Mouse (Mus musculus) hindbrain, embryonic 13.5 days (tissue): Measurements from ENCODE around the gene Lhfpl2. TPM values are rescaled to one million over a fixed set of nuclear protein-coding genes. Genes with fewer than 3 reads are reported as not detected.
"Not testable (repeated sequence)": the region's sequence is repeated elsewhere in the genome, so short reads cannot be mapped to it uniquely, and the experiment has no call there.

Experiments used
- ATAC-seq: fragments of 200-750 bp; cut with Nextera tagmentation; 2 replicates; pipeline ENCODE4 v1.8.0; 2017; ENCODE audit warnings: moderate TSS enrichment; ENCODE audit not compliant: low FRiP score
- H3K27ac ChIP-seq: fragments of 300-500 bp; sonication (generic); 2 replicates; pipeline ENCODE4 v1.5.1; 2015; ENCODE audit warnings: inconsistent platforms, mild to moderate bottlenecking, moderate library complexity
- H3K27me3 ChIP-seq: fragments of 300-500 bp; sonication (generic); 2 replicates; pipeline ENCODE4 v1.6.1; 2015; ENCODE audit warnings: mild to moderate bottlenecking, inconsistent platforms
- H3K36me3 ChIP-seq: fragments of 300-500 bp; sonication (generic); 2 replicates; pipeline ENCODE4 v1.6.1; 2015; ENCODE audit warnings: mild to moderate bottlenecking, inconsistent platforms
- H3K4me1 ChIP-seq: fragments of 300-500 bp; sonication (generic); replicated peaks from 2 replicates; pipeline ENCODE4 v1.6.1; 2015; ENCODE audit warnings: inconsistent platforms
- H3K4me2 ChIP-seq: fragments of 300-500 bp; sonication (generic); 2 replicates; pipeline ENCODE4 v1.6.1; 2015; ENCODE audit warnings: inconsistent platforms, mild to moderate bottlenecking, moderate library complexity
- H3K4me3 ChIP-seq: fragments of 300-500 bp; sonication (generic); 2 replicates; pipeline ENCODE4 v1.5.1; 2015; ENCODE audit warnings: mild to moderate bottlenecking, inconsistent platforms
- H3K9ac ChIP-seq: fragments of 300-500 bp; sonication (generic); 2 replicates; pipeline ENCODE4 v1.6.1; 2015; ENCODE audit warnings: mild to moderate bottlenecking, inconsistent platforms
- H3K9me3 ChIP-seq: fragments of 300-500 bp; sonication (generic); 2 replicates; pipeline ENCODE4 v1.6.1; 2016; ENCODE audit warnings: inconsistent platforms
- WGBS: fragments of 180-500 bp; shearing (Covaris S2); methylation state at CpG from one replicate; pipeline ENCODE4 v1.1.7; 2015; 5-methylcytosine and 5-hydroxymethylcytosine counted together
- polyA plus RNA-seq: library from polyadenylated mRNA; unstranded; fragments of >200 nt; fragmentation: Nextera tagmentation; extraction: Ambion mirVana; gene quantifications from 2 replicates; pipeline ENCODE4 v1.2.1, GENCODE M21; 2015

The Lhfpl2 gene
- polyA plus RNA-seq = 17.6 and 18.4 TPM in 2 replicates

- no peaks in the 10 kb centered on the region for H3K36me3 ChIP-seq
- H3K27ac ChIP-seq = peak within 1 kb of the TSS; percentile 44; the same call in 1 of the 2 replicates
- H3K4me2 ChIP-seq = peak within 1 kb of the TSS; percentile 99
- H3K9ac ChIP-seq = peak within 1 kb of the TSS; percentile 84
- no peaks in the 10 kb centered on the region for H3K9me3 ChIP-seq
- peaks cover 24% of the 10 kb centered on the region for H3K4me1 ChIP-seq
- H3K27me3 ChIP-seq = peaks cover 71% of the 10 kb centered on the region
- WGBS = under 1% methylated on average over 84 of the region's 85 CpGs
- ATAC-seq = peak; percentile 78
- H3K4me3 ChIP-seq = peak within 1 kb of the TSS; percentile 74
Observed at GRCm38 (mm10) chr13:94057563-94058560, at the start of gene Lhfpl2. Gene Lhfpl2 (plus strand): TSS chr13:94057796.

- H3K4me1 ChIP-seq = no peaks in the 10 kb centered on the region
- no peak for ATAC-seq
- WGBS = 93% methylated on average over 4 of the region's 4 CpGs
Observed at GRCm38 (mm10) chr13:94011996-94012575, 45.5 kb upstream of the Lhfpl2 start.

GRCm38 (mm10) chr13:94013986-94014385 is 43.6 kb upstream of the Lhfpl2 start:
- Histone ChIP-seq H3K4me3 (no peak overlapping the region), H3K27me3 (no peaks in the 10 kb centered on the region), H3K9ac (no peak overlapping the region), H3K27ac (no peak overlapping the region), H3K4me1 (no peaks in the 10 kb centered on the region), H3K4me2 (no peak overlapping the region), H3K9me3 (no peaks in the 10 kb centered on the region), H3K36me3 (no peaks in the 10 kb centered on the region)
- no peak for ATAC-seq
- 92% methylated on average over 10 of the region's 10 CpGs for WGBS

More at GRCm38 (mm10) chr13:94011996-94012575, 45.5 kb upstream of the Lhfpl2 start:
- Histone ChIP-seq H3K27me3 (no peaks in the 10 kb centered on the region), H3K27ac (no peak overlapping the region), H3K4me2 (no peak overlapping the region), H3K9ac (no peak overlapping the region), H3K9me3 (no peaks in the 10 kb centered on the region), H3K36me3 (no peaks in the 10 kb centered on the region), H3K4me3 (no peak overlapping the region)

- WGBS = 68% methylated on average over 10 of the region's 13 CpGs
- ATAC-seq, H3K9me3 ChIP-seq: not testable (repeated sequence)
Observed at GRCm38 (mm10) chr13:94024575-94024974, 33.0 kb upstream of the Lhfpl2 start.

GRCm38 (mm10) chr13:94029147-94029546 is 28.4 kb upstream of the Lhfpl2 start:
- H3K4me1 ChIP-seq = no peaks in the 10 kb centered on the region

More at GRCm38 (mm10) chr13:94024575-94024974, 33.0 kb upstream of the Lhfpl2 start:
- H3K4me2 ChIP-seq, H3K4me3 ChIP-seq, H3K36me3 ChIP-seq, H3K27me3 ChIP-seq, H3K4me1 ChIP-seq, H3K27ac ChIP-seq, H3K9ac ChIP-seq: not testable (repeated sequence)

GRCm38 (mm10) chr13:94030551-94030950 is 27.0 kb upstream of the Lhfpl2 start:
- Histone ChIP-seq H3K36me3 (no peaks in the 10 kb centered on the region), H3K4me3 (no peak overlapping the region), H3K27me3 (no peaks in the 10 kb centered on the region), H3K4me2 (no peak overlapping the region), H3K4me1 (no peaks in the 10 kb centered on the region), H3K27ac (no peak overlapping the region), H3K9ac (no peak overlapping the region), H3K9me3 (no peaks in the 10 kb centered on the region)
- WGBS = 83% methylated on average over 2 of the region's 2 CpGs
- no peak for ATAC-seq

More at GRCm38 (mm10) chr13:94029147-94029546, 28.4 kb upstream of the Lhfpl2 start:
- no peaks in the 10 kb centered on the region for H3K36me3 ChIP-seq
- WGBS = 87% methylated on average over 10 of the region's 10 CpGs
- H3K9me3 ChIP-seq = no peaks in the 10 kb centered on the region
- no peaks in the 10 kb centered on the region for H3K27me3 ChIP-seq
- H3K4me3 ChIP-seq = no peak overlapping the region
- ATAC-seq = no peak
- no peak overlapping the region for H3K4me2 ChIP-seq
- H3K9ac ChIP-seq = no peak overlapping the region
- H3K27ac ChIP-seq = no peak overlapping the region

DNA sequence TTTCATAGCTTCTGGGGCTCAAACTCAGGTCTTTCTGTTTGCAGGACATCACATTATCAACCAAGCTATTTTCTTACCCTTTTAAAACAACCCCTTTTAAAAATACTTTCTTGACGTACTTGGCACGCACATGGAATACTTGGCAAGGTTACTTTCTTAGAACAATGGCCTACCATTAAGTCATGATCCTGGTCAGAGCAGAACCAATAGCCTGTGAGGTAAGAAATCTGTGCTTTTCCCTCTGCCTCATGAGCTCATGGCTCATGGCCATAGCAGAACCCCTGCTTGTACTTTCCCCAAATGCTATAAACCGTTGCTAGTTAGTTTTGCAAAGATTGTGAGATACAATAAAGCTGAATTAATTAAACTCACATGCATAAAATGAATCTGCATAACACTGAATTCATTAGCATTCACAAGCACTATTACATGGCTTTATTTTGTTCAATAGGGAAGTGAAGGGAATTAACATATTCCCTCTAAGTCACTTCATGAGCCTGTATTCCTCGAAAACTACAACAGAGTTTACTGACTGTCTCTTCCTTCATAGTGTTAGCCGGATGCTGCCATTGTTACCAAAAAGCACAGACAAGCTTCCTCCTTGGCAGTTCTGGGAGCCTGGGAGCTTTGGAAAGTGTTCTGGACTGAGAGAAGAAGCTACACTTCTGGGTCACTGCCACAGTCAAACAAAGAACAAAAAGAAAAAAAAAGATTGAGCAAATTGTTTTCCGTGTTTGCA is 20.1 kb upstream of the Lhfpl2 start:
- Histone ChIP-seq H3K4me1 (peaks cover 3% of the 10 kb centered on the region; the same call in 1 of the 2 replicates), H3K9ac (no peak overlapping the region), H3K4me2 (no peak overlapping the region), H3K27me3 (no peaks in the 10 kb centered on the region), H3K4me3 (no peak overlapping the region), H3K36me3 (no peaks in the 10 kb centered on the region), H3K9me3 (no peaks in the 10 kb centered on the region), H3K27ac (no peak overlapping the region)
- ATAC-seq = no peak
- WGBS = 38% methylated on average over 6 of the region's 6 CpGs

- H3K9ac ChIP-seq = no peak overlapping the region
- no peaks in the 10 kb centered on the region for H3K36me3 ChIP-seq
- no peaks in the 10 kb centered on the region for H3K27me3 ChIP-seq
- H3K4me1 ChIP-seq = peaks cover 3% of the 10 kb centered on the region; the same call in 1 of the 2 replicates
- ATAC-seq = no peak
- no peak overlapping the region for H3K4me3 ChIP-seq
- WGBS = 24% methylated on average over 2 of the region's 2 CpGs
- H3K9me3 ChIP-seq = no peaks in the 10 kb centered on the region
- H3K27ac ChIP-seq = no peak overlapping the region
- no peak overlapping the region for H3K4me2 ChIP-seq
Observed at GRCm38 (mm10) chr13:94038052-94038340, 19.6 kb upstream of the Lhfpl2 start.

DNA sequence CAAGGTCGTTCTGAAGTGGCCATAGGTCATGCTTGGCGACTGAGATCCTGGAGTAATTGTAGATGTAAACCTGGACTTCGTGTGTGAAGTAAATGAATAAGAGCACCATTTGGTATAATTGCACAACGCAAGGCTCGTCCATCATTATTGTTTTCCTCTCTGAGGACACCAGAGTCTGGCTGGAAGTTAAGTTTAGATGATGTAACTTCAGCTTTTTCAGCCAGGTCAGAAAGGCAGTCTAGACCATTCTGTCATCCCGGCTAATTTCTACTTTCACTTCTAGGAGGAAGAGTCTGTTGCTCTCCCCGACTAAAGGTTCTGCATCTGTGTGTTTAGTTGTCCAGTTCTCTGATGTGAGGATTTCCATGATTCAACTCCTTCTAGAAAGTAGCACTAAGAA is 7.6 kb upstream of the Lhfpl2 start:
- 76% methylated on average over 7 of the region's 7 CpGs for WGBS

DNA sequence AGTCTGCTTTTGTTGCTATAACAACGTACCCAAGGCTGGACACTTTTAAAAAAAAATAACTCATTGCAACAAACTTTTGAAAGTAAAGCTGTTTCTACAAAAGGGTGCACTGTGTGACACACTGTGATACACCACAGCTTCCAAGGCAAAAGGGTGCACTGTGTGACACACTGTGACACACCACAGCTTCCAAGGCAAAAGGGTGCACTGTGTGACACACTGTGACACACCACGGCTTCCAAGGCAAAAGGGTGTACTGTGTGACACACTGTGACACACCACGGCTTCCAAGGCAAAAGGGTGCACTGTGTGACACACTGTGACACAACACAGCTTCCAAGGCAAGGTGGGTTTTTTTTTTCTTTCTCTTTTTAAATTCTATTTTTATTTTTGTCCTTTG is 6.8 kb upstream of the Lhfpl2 start:
- H3K9ac ChIP-seq = no peak overlapping the region
- WGBS = 92% methylated on average over 3 of the region's 3 CpGs
- H3K4me3 ChIP-seq = no peak overlapping the region
- no peaks in the 10 kb centered on the region for H3K9me3 ChIP-seq
- no peak overlapping the region for H3K27ac ChIP-seq
- no peaks in the 10 kb centered on the region for H3K36me3 ChIP-seq
- H3K27me3 ChIP-seq = peaks cover 11% of the 10 kb centered on the region
- H3K4me1 ChIP-seq = no peaks in the 10 kb centered on the region
- H3K4me2 ChIP-seq = no peak overlapping the region
- ATAC-seq = no peak

More for the DNA sequence above, 7.6 kb upstream of the Lhfpl2 start:
- Histone ChIP-seq H3K27ac (no peak overlapping the region), H3K4me3 (no peak overlapping the region), H3K4me2 (no peak overlapping the region), H3K9ac (no peak overlapping the region), H3K9me3 (no peaks in the 10 kb centered on the region), H3K36me3 (no peaks in the 10 kb centered on the region), H3K27me3 (peaks cover 4% of the 10 kb centered on the region), H3K4me1 (no peaks in the 10 kb centered on the region)
- ATAC-seq = no peak

GRCm38 (mm10) chr13:94057036-94057562 is 497 bp upstream of the Lhfpl2 start:
- Histone ChIP-seq H3K9me3 (no peaks in the 10 kb centered on the region), H3K9ac (peak overlapping the region; percentile 84), H3K27me3 (peaks cover 64% of the 10 kb centered on the region), H3K4me3 (peak overlapping the region; percentile 74), H3K4me2 (peak overlapping the region; percentile 99), H3K27ac (peak overlapping the region; percentile 44; the same call in 1 of the 2 replicates), H3K36me3 (no peaks in the 10 kb centered on the region), H3K4me1 (peaks cover 19% of the 10 kb centered on the region)
- no peak; the same call in 1 of the 2 replicates for ATAC-seq
- WGBS = under 1% methylated on average over 17 of the region's 17 CpGs
